Mouse (Mus musculus) bone marrow macrophage, adult 2 months (primary cell): Measurements from ENCODE around the gene Cadps2. TPM values are rescaled to one million over a fixed set of nuclear protein-coding genes. Genes with fewer than 3 reads are reported as not detected.

ENCODE experiments used
- H3K27ac ChIP-seq: 2 replicates; pipeline ENCODE4 v1.5.1; 2012; ENCODE audit warnings: low read depth, low read length; ENCODE audit not compliant: insufficient read depth
- H3K4me1 ChIP-seq: 2 replicates; pipeline ENCODE4 v1.6.1; 2012; ENCODE audit warnings: low read length; ENCODE audit not compliant: control insufficient read depth, insufficient read depth
- H3K4me3 ChIP-seq: 2 replicates; pipeline ENCODE4 v1.5.1; 2012; ENCODE audit warnings: mild to moderate bottlenecking, low read length, moderate library complexity; ENCODE audit not compliant: insufficient read depth
- CTCF ChIP-seq: IDR thresholded peaks from 2 replicates; pipeline ENCODE4 v1.5.1; 2012; ENCODE audit warnings: low read depth, mild to moderate bottlenecking, low read length, moderate library complexity
- POLR2A ChIP-seq: IDR thresholded peaks from 2 replicates; pipeline ENCODE4 v1.6.1; 2012; ENCODE audit warnings: mild to moderate bottlenecking, low read depth, low read length, borderline replicate concordance
- polyA plus RNA-seq: library from polyadenylated mRNA; stranded (reverse); fragments of >200 nt; gene quantifications from 2 replicates; pipeline ENCODE4 v1.2.4, GENCODE M21; 2012; ENCODE audit not compliant: missing spikeins, insufficient read depth, insufficient read length

The Cadps2 gene
- polyA plus RNA-seq, 1 experiment, result not detected

- no peak for TF ChIP-seq CTCF
Measured at GRCm38 (mm10) chr6:23250288-23250955, 588.8 kb downstream of the Cadps2 start.

DNA sequence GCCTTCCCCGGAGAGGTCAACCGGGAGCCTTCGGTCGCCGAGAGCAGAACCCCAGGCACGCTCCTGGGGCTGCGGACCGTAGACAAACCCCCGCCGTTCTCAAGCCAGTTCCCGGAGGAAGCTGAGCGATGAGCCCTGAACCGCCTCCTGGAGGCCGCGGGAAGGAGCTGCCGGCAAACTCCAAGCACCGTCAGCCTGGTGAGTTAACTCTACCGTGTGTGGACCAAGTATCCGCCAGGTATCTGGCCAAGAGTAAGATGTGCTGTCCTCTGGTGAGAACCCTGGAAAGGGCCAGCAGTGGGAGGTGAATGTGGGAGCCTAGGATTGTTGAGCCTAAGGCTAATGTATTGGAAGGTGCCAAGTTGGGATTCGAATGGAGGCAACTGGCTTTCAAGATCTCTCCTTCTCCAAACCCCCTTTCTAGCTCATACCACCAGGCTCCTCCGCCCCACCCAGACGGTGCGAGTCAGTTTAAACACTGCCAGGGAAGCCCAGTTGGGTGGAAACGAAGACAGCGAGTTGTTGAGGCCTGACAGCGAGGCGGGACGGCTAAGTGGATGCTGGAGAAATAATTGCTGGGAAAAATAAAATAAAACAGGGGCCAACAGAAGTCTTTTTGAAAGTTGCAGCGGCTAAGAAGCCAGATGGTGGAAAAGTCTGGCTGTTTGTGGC, 589.5 kb downstream of the Cadps2 start:
- Histone ChIP-seq H3K4me3 (no peak overlapping the region), H3K27ac (no peak overlapping the region), H3K4me1 (no peaks in the 10 kb centered on the region)
- TF ChIP-seq POLR2A (no peak), CTCF (no peak)

More at GRCm38 (mm10) chr6:23250288-23250955, 588.8 kb downstream of the Cadps2 start:
- H3K27ac ChIP-seq, result no peak overlapping the region
- no peaks in the 10 kb centered on the region for H3K4me1 ChIP-seq
- H3K4me3 ChIP-seq, result no peak overlapping the region

DNA sequence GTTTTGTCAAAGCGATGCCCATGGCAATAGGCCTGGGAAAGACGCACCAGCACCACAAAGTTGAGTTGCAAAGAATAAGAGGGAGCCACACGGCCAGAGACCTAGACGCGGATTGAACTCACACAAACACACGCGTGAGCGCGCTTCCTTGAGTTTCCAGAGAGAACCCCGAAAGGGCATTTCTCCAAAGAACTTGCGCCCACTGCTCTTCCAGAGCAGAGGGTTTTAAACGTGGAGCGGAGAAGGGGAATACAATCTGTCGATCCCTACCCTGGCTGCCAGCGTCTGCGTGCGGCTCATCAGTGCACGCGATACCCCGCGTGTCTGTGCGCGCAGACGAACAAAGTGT, 590.2 kb downstream of the Cadps2 start:
- H3K4me3 ChIP-seq, result no peak overlapping the region
- H3K27ac ChIP-seq, result no peak overlapping the region
- no peak for TF ChIP-seq CTCF
- no peak for TF ChIP-seq POLR2A
- no peaks in the 10 kb centered on the region for H3K4me1 ChIP-seq

GRCm38 (mm10) chr6:23248313-23249052, 590.7 kb downstream of the Cadps2 start, which contains the start of gene Fezf1:
Gene Fezf1 (minus strand): TSS chr6:23248362.
- TF ChIP-seq POLR2A (no peak), CTCF (no peak)
- H3K27ac ChIP-seq, result no peak within 1 kb of the TSS
- H3K4me3 ChIP-seq, result no peak within 1 kb of the TSS
- H3K4me1 ChIP-seq, result no peaks in the 10 kb centered on the region

DNA sequence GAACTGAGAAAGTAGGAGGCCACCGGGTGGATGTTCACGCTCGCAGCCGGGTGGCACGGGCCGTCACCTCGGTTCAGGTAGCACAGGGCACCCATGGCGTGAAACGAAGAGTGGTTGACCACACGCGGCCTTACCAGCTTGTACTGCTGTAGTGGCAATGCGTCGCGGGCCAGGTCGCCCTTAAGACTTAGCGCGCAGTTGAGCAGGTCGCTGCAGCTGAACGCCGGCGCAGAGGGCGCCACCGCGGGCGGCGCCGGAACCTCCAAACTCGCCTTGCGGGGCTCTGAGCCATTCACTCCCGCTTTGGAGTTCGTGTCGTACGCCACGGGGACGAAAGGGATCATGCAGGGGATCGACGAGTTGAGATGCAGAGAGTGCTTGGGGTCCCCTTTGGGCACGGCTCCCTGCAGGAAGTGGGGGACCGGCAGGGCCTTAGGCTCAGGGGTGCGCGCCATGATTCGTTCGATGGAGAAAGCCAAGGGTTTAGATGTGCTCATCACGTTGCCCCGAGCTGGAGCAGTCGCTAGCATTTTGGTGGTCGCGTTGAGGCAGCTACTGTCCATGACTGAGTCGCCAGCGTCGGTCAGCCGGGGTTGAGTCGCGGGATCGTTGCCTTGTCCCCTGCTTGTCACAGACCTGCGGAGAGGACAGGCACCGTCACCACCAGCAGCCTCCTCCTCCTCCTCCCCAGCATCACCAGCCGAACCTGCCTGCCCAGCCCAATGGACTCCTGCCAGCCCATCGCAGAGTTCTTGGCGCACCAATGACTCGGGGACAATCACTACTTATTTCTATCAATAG, 591.5 kb downstream of the Cadps2 start:
- Histone ChIP-seq H3K4me3 (no peak overlapping the region), H3K27ac (no peak overlapping the region), H3K4me1 (no peaks in the 10 kb centered on the region)
- no peak for TF ChIP-seq POLR2A
- no peak for TF ChIP-seq CTCF

DNA sequence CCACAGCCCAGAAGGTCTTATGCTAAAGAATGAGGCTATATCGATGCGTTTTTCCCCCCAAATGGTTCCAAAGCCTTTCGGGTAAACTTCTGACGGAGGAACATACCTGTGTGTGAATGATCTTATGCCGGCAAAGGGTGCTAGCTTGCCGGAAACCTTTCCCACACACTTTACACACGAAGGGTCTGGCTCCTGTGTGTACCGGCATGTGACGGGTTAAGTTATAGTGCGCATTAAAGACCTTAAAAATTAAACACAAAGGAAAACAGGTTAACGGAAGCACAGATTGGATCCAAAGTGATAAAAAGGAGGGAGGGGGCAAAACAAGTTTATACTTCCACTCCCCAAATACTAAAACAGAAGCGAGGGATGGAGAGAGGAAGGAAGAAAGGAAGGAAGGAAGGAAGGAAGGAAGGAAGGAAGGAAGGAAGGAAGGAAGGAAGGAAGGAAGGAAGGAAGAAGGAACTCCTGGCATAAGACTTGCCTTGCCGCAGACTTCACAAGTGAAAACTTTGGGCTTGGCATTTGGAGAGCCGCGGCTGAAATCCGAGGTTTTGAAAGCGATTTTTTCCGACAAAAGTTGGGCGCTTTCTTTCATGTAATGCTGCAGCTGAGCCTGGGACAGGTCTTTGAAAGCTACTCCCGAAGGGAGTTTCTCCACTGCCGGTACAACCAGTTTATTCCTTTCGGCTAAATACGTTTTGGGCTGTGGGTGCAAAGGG, 592.3 kb downstream of the Cadps2 start:
- no peak overlapping the region for H3K27ac ChIP-seq
- TF ChIP-seq CTCF (no peak), POLR2A (no peak)
- H3K4me3 ChIP-seq, result no peak overlapping the region
- no peaks in the 10 kb centered on the region for H3K4me1 ChIP-seq

- Histone ChIP-seq H3K27ac (no peak overlapping the region), H3K4me3 (no peak overlapping the region), H3K4me1 (no peaks in the 10 kb centered on the region)
- TF ChIP-seq POLR2A (no peak), CTCF (no peak)
Measured at GRCm38 (mm10) chr6:23246061-23246789, 593.0 kb downstream of the Cadps2 start.

DNA sequence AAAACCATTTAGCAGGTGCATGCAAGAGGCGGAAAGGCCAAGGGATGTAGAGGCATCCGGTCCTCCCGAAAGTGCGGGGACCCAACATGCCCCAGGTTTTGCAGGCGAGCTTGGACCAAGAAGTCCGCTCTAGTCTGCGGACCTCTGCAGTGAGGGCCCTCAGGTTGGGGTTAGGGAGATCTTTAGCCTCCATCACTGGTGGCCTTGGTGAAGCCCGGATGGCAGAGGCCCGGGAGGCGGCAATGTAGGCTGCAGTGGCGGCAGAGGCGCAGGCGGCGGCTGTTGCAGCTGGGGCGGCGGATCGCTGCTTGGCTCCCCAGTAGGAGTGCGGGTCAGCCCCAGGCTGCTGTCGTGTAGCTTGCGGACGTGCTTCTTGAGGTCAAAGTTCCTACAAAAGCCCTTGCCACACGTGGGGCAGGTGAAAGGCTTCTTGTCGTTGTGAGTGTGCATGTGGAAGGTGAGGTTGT, 593.6 kb downstream of the Cadps2 start:
- no peak overlapping the region for H3K4me3 ChIP-seq
- no peaks in the 10 kb centered on the region for H3K4me1 ChIP-seq
- TF ChIP-seq POLR2A (no peak), CTCF (no peak)
- no peak overlapping the region for H3K27ac ChIP-seq
